Mouse (Mus musculus): ENCODE data around the gene Fhit. TPM values are rescaled to one million over a fixed set of nuclear protein-coding genes. Genes with fewer than 3 reads are reported as not detected.

Fhit gene
- polyA plus RNA-seq, 1 experiment from 2014 or later, result 3.5 TPM

DNA sequence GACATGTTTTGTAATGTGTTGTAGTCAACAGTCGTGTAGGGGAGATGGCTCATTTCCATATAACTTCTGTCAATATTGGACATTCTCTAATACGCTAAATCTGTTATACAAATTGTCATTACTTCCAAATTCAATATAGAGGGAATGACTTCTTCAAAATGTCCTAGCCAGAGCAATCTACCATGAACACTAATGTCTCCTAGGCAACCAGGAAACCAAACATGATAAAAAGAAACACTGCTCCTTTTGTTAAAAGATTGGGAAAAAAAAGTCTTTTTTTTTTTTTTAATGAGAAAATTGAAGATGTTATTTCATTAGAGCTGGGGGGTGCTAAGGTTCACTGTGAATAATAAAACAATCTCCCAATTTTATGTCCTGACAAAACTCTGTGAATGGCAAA is 729.3 kb downstream of the Fhit start:
- H3K9me3 ChIP-seq (ENCODE audit: control insufficient read depth, low read length), result no peaks in the 10 kb centered on the region
- no peak overlapping the region for H3K9ac ChIP-seq (ENCODE audit: low read depth, low read length)
- WGBS, result 84% methylated on average over 2 of the region's 2 CpGs
- H3K4me2 ChIP-seq, result no peak overlapping the region
- DNase-seq (ENCODE audit: low spot score) (no peak), ATAC-seq (replicated peaks; ENCODE audit: low FRiP score) (no peak)
- H3K27ac ChIP-seq (ENCODE audit: low read depth, low read length), result no peak overlapping the region
- H3K4me3 ChIP-seq (ENCODE audit: low read depth, low read length), result no peak overlapping the region
- no peaks in the 10 kb centered on the region for H3K27me3 ChIP-seq (replicated peaks; ENCODE audit: control insufficient read depth, insufficient read depth, low read length)
- H3K36me3 ChIP-seq (ENCODE audit: control insufficient read depth, insufficient read depth, low read length), result no peaks in the 10 kb centered on the region
- H3K4me1 ChIP-seq (replicated peaks; ENCODE audit: control insufficient read depth, insufficient read depth, low read length), result no peaks in the 10 kb centered on the region

GRCm38 (mm10) chr14:10430396-10431000 is 731.3 kb downstream of the Fhit start:
- Histone ChIP-seq H3K27me3 (replicated peaks; ENCODE audit: control insufficient read depth, insufficient read depth, low read length) (no peaks in the 10 kb centered on the region), H3K4me1 (replicated peaks; ENCODE audit: control insufficient read depth, insufficient read depth, low read length) (no peaks in the 10 kb centered on the region), H3K4me2 (no peak overlapping the region), H3K4me3 (ENCODE audit: low read depth, low read length) (no peak overlapping the region), H3K36me3 (ENCODE audit: control insufficient read depth, insufficient read depth, low read length) (no peaks in the 10 kb centered on the region), H3K27ac (ENCODE audit: low read depth, low read length) (no peak overlapping the region), H3K9ac (ENCODE audit: low read depth, low read length) (no peak overlapping the region), H3K9me3 (ENCODE audit: control insufficient read depth, low read length) (no peaks in the 10 kb centered on the region)
- no peak for DNase-seq (ENCODE audit: low spot score)
- WGBS, result 61% methylated on average over 3 of the region's 3 CpGs
- ATAC-seq (replicated peaks; ENCODE audit: low FRiP score), result no peak

- H3K4me2 ChIP-seq, result no peak overlapping the region
- no peak for DNase-seq (ENCODE audit: low spot score)
- 72% methylated on average over 3 of the region's 3 CpGs for WGBS
- no peak overlapping the region for H3K9ac ChIP-seq (ENCODE audit: low read depth, low read length)
- no peaks in the 10 kb centered on the region for H3K27me3 ChIP-seq (replicated peaks; ENCODE audit: control insufficient read depth, insufficient read depth, low read length)
- no peak overlapping the region for H3K4me3 ChIP-seq (ENCODE audit: low read depth, low read length)
- H3K4me1 ChIP-seq (replicated peaks; ENCODE audit: control insufficient read depth, insufficient read depth, low read length), result no peaks in the 10 kb centered on the region
- H3K27ac ChIP-seq (ENCODE audit: low read depth, low read length), result no peak overlapping the region
- no peak for ATAC-seq (replicated peaks; ENCODE audit: low FRiP score)
- H3K36me3 ChIP-seq (ENCODE audit: control insufficient read depth, insufficient read depth, low read length), result no peaks in the 10 kb centered on the region
- no peaks in the 10 kb centered on the region for H3K9me3 ChIP-seq (ENCODE audit: control insufficient read depth, low read length)
These were observed 738.3 kb downstream of the Fhit start for GRCm38 (mm10) chr14:10423499-10423898.

DNA sequence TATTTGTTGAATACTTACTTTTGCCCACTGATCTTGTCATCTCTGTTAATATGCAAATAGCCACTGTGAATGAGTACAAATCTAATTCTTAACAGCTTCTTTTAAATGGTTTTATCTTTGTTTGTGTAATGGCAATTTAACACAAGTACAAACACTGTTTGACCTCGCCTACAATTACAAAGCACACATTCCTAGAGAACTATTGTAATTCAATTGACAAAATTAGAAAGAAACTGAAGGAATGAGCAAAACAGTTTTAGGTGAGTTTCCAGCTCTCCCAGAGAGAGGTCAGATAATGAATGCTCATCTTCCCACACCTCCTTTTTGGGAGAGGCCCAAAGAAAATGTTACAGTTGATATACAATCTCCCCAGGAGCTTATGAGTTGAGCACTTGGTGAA is 739.6 kb downstream of the Fhit start:
- WGBS, result 61% methylated on average over 1 of the region's 1 CpGs
- Histone ChIP-seq H3K4me1 (replicated peaks; ENCODE audit: control insufficient read depth, insufficient read depth, low read length) (no peaks in the 10 kb centered on the region), H3K27ac (ENCODE audit: low read depth, low read length) (no peak overlapping the region), H3K36me3 (ENCODE audit: control insufficient read depth, insufficient read depth, low read length) (no peaks in the 10 kb centered on the region), H3K4me2 (no peak overlapping the region), H3K27me3 (replicated peaks; ENCODE audit: control insufficient read depth, insufficient read depth, low read length) (no peaks in the 10 kb centered on the region), H3K4me3 (ENCODE audit: low read depth, low read length) (no peak overlapping the region), H3K9ac (ENCODE audit: low read depth, low read length) (no peak overlapping the region), H3K9me3 (ENCODE audit: control insufficient read depth, low read length) (no peaks in the 10 kb centered on the region)
- DNase-seq (ENCODE audit: low spot score) (no peak), ATAC-seq (replicated peaks; ENCODE audit: low FRiP score) (no peak)

DNA sequence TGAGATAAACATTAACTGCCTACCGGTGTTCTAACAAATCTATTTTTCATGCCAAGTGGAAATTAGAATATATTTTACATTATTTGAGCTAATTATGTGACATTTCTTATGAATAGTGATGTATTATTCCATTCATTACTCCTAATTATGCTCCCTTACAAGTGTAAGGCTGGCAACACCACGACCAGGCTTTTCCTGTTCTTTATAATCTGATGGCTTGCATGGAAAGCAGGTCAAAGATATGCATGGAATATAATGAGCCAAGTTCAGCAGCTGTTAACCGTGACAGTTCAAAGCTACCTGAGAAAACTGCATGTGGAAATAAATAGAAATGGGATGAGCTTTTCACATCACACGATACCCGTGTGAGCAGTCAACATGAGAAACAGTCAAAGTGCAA is 746.8 kb downstream of the Fhit start:
- WGBS, result 83% methylated on average over 5 of the region's 5 CpGs
- DNase-seq (ENCODE audit: low spot score) (no peak), ATAC-seq (replicated peaks; ENCODE audit: low FRiP score) (no peak)
- no peak overlapping the region for H3K4me2 ChIP-seq
- H3K4me1 ChIP-seq (replicated peaks; ENCODE audit: control insufficient read depth, insufficient read depth, low read length), result no peaks in the 10 kb centered on the region
- no peak overlapping the region for H3K27ac ChIP-seq (ENCODE audit: low read depth, low read length)
- H3K9me3 ChIP-seq (ENCODE audit: control insufficient read depth, low read length), result no peaks in the 10 kb centered on the region
- no peak overlapping the region for H3K9ac ChIP-seq (ENCODE audit: low read depth, low read length)
- no peaks in the 10 kb centered on the region for H3K27me3 ChIP-seq (replicated peaks; ENCODE audit: control insufficient read depth, insufficient read depth, low read length)
- H3K36me3 ChIP-seq (ENCODE audit: control insufficient read depth, insufficient read depth, low read length), result no peaks in the 10 kb centered on the region
- H3K4me3 ChIP-seq (ENCODE audit: low read depth, low read length), result no peak overlapping the region

DNA sequence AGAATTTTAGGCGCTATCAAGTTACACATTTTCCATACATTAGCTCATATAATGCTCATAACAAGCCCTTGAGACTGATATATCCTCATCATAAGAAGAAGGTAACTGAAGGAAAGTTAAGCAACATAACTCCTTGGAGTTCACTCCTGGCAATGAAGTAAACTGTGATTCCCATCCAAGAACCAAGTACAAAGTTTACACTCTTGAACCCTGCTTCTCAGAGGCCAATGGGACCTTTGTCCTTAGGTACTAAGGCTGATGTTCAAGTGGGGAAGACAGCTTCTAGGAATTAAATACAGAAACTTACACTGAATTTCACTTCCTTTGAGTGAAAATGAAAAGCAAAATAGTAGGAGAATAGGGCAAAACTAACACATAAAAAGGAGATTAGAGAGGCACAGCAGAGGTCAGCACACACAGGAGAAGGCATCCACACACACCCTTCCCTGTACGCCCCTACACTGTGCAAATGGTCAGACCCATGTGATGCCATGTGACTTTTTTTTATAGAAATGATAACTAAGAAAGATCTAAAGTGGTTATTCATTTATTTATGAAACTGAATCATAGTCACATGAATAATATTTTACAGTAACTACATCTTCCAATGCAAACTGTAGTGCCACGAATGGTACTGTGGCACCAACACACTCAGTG is 752.4 kb downstream of the Fhit start:
- WGBS, result 83% methylated on average over 3 of the region's 3 CpGs
- H3K4me2 ChIP-seq, result no peak overlapping the region
- no peak overlapping the region for H3K4me3 ChIP-seq (ENCODE audit: low read depth, low read length)
- no peaks in the 10 kb centered on the region for H3K36me3 ChIP-seq (ENCODE audit: control insufficient read depth, insufficient read depth, low read length)
- no peak for ATAC-seq (replicated peaks; ENCODE audit: low FRiP score)
- no peak for DNase-seq (ENCODE audit: low spot score)
- H3K9me3 ChIP-seq (ENCODE audit: control insufficient read depth, low read length), result no peaks in the 10 kb centered on the region
- no peaks in the 10 kb centered on the region for H3K4me1 ChIP-seq (replicated peaks; ENCODE audit: control insufficient read depth, insufficient read depth, low read length)
- no peak overlapping the region for H3K9ac ChIP-seq (ENCODE audit: low read depth, low read length)
- no peaks in the 10 kb centered on the region for H3K27me3 ChIP-seq (replicated peaks; ENCODE audit: control insufficient read depth, insufficient read depth, low read length)
- no peak overlapping the region for H3K27ac ChIP-seq (ENCODE audit: low read depth, low read length)

DNA sequence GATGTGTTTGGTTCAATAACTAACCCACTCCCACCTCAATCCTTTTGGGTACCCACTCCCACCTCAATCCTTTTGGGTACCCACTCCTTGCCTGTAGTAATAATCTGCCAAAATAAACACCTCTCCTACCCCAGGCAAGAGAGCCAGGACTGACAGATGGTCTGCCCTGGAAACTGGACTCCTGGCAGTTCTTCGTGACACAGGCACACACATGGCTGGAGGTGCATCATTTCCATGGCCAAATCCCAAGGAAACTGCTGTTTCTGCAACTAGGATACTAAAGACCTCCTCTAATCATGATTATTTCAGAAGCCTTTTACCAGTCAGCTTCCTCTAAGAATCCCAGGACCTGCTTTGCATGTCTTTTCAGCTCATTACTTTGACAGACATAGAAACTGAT is 756.5 kb downstream of the Fhit start:
- H3K4me1 ChIP-seq (replicated peaks; ENCODE audit: control insufficient read depth, insufficient read depth, low read length), result no peaks in the 10 kb centered on the region
- WGBS, result 80% methylated on average over 1 of the region's 1 CpGs
- no peak overlapping the region for H3K4me2 ChIP-seq
- DNase-seq (ENCODE audit: low spot score), result no peak
- H3K27me3 ChIP-seq (replicated peaks; ENCODE audit: control insufficient read depth, insufficient read depth, low read length), result no peaks in the 10 kb centered on the region
- no peak overlapping the region for H3K4me3 ChIP-seq (ENCODE audit: low read depth, low read length)
- no peaks in the 10 kb centered on the region for H3K9me3 ChIP-seq (ENCODE audit: control insufficient read depth, low read length)
- H3K36me3 ChIP-seq (ENCODE audit: control insufficient read depth, insufficient read depth, low read length), result no peaks in the 10 kb centered on the region
- no peak overlapping the region for H3K27ac ChIP-seq (ENCODE audit: low read depth, low read length)
- no peak for ATAC-seq (replicated peaks; ENCODE audit: low FRiP score)
- H3K9ac ChIP-seq (ENCODE audit: low read depth, low read length), result no peak overlapping the region

DNA sequence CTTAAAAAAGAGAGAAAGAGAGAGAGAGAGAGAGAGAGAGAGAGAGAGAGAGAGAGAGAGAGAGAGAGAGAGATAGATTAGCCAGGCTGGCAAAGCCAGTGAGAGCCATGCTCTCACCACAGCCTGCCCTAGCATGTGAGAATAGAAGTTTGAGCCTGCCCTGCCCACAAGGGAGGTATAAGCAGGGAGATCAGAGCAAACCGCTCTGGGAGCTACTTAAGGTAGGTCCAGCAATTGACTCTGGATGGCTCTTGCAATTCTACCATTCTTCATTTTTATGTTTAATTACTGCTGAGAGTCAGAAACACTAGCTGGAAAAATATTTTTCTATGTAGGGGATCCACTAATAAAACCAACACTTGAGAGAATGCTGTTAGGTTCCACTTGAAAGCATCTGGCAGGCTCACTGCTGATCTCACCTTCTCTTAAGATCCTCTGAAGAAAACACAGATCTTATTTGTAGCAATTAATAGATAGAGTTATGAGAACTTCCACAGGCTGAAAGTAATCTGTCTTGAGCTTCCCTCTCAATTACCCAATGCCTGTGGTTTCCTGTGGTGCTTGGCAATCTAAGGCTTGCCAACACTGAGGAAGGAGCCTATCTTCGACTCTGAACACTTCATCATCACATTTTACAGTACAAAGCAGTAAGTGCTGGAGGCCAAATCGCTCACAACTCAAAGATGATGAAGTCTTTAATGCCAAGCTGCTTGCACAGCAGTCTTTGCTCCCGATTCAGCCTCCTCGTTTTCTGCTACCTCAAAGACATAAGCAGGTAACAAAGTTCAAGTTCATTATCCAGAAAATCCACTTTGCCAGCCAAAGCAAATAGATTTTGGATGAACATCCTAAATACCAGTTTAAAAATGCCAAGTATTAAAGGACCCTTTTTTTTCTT is 793.8 kb downstream of the Fhit start:
- WGBS, result 64% methylated on average over 5 of the region's 5 CpGs
- no peak overlapping the region for H3K4me3 ChIP-seq (ENCODE audit: low read depth, low read length)
- H3K36me3 ChIP-seq (ENCODE audit: control insufficient read depth, insufficient read depth, low read length), result no peaks in the 10 kb centered on the region
- no peak overlapping the region for H3K9ac ChIP-seq (ENCODE audit: low read depth, low read length)
- no peaks in the 10 kb centered on the region for H3K4me1 ChIP-seq (replicated peaks; ENCODE audit: control insufficient read depth, insufficient read depth, low read length)
- H3K4me2 ChIP-seq, result no peak overlapping the region
- ATAC-seq (replicated peaks; ENCODE audit: low FRiP score) (no peak), DNase-seq (ENCODE audit: low spot score) (no peak)
- no peak overlapping the region for H3K27ac ChIP-seq (ENCODE audit: low read depth, low read length)
- H3K27me3 ChIP-seq (replicated peaks; ENCODE audit: control insufficient read depth, insufficient read depth, low read length), result no peaks in the 10 kb centered on the region
- no peaks in the 10 kb centered on the region for H3K9me3 ChIP-seq (ENCODE audit: control insufficient read depth, low read length)
